Mouse (Mus musculus): ENCODE measurements at regions not wholly inside any gene's neighbourhood (a gene's known extent, or its start where the extent isn't known, plus 50 kb on each side); places are given as distances from the start of the nearest gene placed in this dataset.

- TF ChIP-seq POLR2A (IDR thresholded peaks at IDR 0.05; ENCODE audit: borderline replicate concordance, control insufficient read depth, low read depth, low read length) (no peak), CTCF (IDR thresholded peaks at IDR 0.05; ENCODE audit: control insufficient read depth, insufficient read depth, low read length) (no peak)
Observed at GRCm38 (mm10) chr12:12875976-12876745, 65.6 kb downstream of the Mycn start.
